Mouse (Mus musculus) c-Kit-negative CD71-positive TER-119-positive erythroid progenitor cells, embryonic 14.5 days (primary cell): ENCODE measurements around the gene Csdc2.
"Not testable (repeated sequence)": the region's sequence is repeated elsewhere in the genome, so short reads cannot be mapped to it uniquely, and the experiment has no call there.

ENCODE experiments used
- DNase-seq: peaks from one replicate; pipeline ENCODE4 v3.0.0-alpha.2; 2013; ENCODE audit warnings: low read depth, low spot score

The Csdc2 gene

DNA sequence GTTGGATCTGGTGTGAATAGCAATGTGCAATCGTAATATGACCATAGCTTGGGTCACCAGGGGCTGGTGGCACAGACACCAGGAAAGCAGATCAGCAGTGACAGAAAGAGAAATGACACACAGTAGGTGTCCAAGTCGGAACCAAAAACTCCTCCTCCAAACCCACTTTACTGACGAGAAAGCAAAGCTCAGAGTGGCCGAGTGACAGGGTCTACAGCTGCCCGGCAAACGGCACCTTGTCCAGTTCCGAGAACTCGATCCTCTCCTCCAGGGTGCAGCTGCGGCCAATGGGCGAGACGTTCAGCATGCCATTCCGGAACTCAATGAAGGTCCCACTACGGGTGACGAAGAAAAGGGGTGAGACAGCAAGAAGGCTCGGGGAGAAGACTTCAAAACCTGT is 18.9 kb downstream of the Csdc2 start:
- no peak for DNase-seq

- peak; percentile 41 for DNase-seq
These were observed 19.9 kb downstream of the Csdc2 start for GRCm38 (mm10) chr15:81956457-81956856.

DNA sequence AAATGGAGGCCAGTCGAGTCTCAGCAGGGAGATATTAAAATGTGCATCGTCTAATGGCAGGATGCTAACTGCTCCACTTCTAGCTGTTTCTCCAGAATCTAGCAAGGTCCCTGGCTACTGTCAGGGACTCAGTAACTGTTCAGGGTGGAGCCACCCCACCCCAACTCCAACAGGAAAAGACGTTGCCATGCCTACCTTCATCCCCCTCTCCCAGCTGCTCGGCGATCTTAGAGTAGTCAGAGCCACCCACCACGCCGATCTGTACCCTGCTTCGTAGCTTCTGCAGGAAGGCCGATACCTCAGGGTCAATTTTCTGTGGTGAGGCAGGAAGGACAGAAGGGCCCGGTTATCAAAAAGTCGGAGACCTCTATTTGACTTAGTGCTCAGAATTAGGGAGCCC is 21.0 kb downstream of the Csdc2 start:
- no peak for DNase-seq

DNA sequence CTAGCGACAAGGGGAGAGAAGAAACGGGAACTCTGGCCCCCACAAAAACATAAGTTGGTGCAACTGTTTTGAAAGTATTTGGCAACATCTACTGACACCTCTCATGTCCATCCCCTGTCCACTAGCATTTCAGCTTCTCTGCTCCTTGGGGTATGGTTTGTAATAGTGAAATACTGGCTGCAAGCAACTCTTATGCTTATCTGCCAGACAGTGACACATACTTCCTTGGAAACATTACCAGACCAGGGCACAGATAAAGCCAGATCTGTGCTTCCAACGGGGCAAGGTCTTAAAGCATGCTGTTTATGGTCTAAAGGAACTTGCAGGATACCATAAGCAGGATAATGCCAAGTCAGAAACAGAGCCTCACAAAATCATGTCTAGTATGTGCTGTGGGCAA is 22.3 kb downstream of the Csdc2 start:
- no peak for DNase-seq

DNA sequence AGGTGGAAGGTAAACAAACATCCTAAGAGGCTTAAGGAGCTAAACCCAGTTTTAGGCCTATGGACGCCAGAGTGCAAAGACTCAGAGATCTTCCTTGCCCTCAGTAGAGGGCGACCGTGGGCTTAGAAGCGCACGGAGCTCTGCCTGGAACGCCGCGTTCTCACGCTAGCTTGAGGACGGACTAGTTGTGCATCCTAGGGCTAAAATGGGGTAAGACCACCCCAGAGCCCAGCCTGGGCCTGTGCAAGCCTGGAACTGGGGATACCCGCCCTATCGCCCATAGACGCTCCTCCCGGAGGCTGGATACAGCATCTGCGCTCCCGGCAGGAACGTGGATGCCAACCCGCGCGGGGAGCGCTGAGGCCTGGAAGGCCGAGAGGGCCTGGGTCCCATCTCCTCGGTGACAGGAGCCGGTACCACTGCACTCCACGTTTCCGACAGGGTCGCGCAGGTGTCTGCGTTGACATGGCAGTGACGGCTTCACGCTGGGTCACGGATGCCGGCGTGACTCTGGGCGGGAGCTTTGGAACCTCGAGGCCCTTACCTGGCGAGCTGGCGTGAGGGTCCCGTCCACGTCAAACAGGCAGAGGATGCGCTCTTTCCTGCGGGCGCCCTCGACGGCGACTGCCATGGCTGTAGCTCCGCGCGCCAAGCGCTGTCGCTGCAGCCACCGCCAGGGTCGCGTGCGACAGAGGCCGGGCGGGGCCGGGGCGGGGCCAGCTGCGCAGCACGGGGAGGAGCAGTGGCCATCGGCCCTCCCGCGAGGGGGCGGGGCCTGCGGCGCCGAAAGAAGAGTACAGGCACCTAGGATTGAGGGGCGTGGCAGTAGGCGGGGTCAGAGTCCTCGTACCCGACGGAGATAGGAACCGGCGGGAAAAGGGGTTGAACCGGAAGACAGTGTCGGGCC is 23.9 kb downstream of the Csdc2 start, which contains the start of gene Pmm1:
Gene Pmm1, minus strand, starts transcription at position 760 of the 907 bp plus-strand sequence.
- DNase-seq: peak; percentile 99

DNA sequence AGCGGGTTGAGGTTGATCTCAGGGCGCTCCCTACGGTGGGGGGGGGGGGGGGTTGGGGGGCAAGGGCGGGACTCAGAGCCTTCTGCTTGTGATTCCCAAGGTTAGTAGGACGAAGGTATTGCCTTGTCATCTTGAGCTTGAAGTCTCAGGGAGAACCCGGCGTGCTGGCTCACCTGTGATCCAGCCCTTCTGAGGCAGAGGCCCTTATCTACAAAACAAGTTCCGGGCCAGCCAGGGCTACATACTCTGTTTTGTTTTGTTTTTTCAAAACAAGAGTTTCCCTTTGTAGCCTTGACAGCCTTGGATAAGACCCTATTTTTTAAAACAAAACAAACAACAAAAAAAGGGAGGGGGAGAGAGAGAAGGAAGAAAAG is 24.5 kb downstream of the Csdc2 start:
- no peak for DNase-seq

DNA sequence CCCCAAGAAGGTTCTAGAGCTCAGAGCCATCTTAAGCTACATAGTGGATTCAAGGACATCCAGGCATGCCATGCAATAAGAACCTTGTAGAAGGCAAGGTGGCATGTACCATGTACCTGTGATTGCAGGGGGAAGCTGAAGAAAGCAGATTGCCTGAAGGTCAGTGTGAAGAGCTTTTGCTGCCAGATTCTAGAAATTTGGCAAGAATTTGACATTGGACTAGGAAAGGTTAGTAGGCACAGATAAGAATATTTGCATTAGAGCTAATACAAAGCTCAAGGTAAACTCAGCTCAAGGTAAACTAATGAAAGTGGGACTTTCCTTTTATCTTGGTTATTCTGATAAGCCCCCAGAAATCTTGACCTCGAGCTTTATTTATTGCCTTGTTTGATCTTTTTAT is 27.7 kb downstream of the Csdc2 start:
- no peak for DNase-seq

DNA sequence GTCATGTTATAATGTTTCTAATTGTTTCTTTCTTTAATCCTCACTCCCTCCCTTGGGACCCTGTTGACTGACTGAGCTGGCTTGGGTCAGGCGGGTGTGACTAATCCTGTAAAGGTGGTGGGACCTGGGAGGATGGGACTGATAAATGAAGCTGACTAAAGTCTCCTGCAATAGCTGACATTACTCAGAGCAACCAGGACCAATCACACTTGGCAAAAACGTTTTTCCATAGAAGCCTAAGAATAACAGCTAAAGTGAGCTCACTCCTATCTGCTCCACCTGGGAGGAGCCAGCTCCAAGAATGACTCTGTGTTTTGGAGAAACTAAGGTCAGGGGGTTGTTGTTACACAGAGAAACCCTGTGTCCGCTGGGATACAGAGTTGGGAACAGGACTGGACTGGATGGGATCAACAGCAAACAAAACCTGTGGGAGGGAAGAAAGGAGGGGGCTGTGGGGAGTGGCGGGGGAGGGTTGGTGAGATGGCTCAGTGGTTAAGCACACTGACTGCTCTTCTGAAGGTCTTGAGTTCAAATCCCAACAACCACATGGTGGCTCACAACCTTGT is 28.5 kb downstream of the Csdc2 start:
- DNase-seq: no peak

GRCm38 (mm10) chr15:81966062-81966829 is 29.7 kb downstream of the Csdc2 start:
- DNase-seq: no peak

- no peak for DNase-seq
These were observed 31.3 kb downstream of the Csdc2 start for GRCm38 (mm10) chr15:81967821-81968220.

DNA sequence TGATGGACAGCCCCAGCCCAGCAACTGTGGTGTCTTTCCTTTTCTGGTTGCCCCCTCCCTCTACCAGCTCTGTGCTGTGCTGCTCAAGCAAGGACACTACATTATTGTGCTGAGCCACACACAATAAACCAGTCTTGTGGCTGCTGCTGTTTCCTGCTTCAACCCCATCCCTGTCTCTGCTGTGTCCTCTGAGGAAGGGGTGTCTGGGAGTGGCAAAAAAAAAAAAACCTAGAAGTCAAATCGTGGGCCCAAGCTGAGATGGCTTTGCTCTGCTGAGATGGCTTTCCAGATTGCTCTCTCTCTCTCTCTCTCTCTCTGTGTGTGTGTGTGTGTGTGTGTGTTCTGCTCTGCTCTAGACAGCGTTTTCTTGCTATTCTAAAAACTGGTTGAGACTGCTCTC is 31.9 kb downstream of the Csdc2 start:
- no peak for DNase-seq

DNA sequence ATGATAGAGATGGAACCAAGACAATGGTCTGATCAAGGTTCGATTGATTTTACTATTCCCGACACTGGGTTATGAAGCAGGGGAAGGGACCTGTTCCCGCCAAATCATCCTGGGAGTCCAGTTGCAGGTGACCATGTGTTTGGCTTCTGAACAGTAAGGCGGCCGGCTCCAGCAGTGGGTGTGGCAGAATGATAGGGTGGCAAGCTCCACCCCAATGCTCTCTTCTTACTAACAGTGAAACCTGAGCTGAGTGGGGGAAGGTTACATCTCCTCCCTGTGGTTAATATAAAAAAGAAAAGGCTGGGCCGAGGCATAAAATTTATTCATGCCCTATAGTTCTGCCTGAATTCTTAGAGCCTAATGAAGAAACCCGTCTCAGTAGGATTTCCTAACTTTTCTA is 32.6 kb downstream of the Csdc2 start:
- no peak for DNase-seq

GRCm38 (mm10) chr15:81969635-81970034 is 33.1 kb downstream of the Csdc2 start:
- not testable (repeated sequence) for DNase-seq

DNA sequence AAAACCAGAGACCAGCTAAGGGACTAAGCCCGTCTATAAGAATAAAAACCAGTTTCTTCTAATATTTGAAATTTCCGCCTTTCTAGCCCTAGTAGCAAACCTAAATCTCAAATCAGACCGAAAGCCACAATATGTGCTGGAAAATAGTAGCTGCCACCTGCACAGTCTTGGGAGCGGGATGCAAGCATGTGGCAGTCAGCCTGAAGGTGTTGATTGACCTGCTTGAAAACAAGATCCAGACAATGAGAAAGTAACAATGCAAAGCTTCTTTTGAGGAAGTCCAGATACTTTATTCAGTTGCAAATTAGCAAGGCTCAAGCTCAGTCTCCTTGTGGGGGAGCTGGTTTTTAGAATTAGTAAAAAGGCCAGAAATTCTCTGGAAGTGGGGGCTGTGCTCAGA is 33.9 kb downstream of the Csdc2 start:
- DNase-seq: not testable (repeated sequence)

DNA sequence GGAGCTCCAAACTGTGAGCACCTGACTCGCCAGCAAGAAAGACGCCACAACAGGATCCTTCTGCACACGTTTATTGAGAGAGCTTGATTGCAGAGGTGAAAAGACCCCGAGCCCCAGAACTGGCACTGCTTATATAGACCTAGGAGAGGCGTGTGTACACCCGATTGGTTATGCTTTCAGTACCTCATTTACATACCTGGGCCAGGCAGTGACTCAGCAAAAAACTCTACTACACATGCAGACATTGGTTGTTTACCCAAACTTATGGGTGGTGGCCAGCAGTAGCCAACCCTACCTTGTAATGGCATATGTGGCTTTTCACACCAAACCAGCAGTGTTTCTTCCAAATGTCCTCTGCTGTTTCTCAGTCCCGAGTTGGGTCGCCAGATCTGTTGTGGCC is 38.6 kb downstream of the Csdc2 start:
- not testable (repeated sequence) for DNase-seq

DNA sequence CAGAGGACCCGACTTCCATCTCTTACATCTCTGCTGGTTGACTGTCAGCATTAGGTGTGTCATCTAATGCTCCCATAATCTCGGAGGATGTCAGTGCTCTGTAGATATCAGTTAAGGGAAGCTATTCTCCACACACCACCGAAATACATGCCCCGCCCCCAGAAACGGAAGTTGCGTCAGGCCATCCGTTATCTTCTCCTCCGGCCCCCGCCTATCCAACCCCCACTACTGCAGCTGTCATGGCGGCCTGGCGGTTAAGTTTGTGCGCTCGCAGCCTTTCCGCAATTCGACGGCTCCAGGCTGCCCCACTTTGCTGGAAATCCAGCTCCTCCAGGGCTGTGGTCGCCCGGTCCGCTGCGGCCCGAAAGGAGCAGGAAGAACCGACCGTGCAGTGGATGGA is 43.8 kb downstream of the Csdc2 start, which contains the start of gene 1700029P11Rik:
Gene 1700029P11Rik, plus strand, starts transcription at position 220 of the 400 bp plus-strand sequence.
- DNase-seq: no peak

DNA sequence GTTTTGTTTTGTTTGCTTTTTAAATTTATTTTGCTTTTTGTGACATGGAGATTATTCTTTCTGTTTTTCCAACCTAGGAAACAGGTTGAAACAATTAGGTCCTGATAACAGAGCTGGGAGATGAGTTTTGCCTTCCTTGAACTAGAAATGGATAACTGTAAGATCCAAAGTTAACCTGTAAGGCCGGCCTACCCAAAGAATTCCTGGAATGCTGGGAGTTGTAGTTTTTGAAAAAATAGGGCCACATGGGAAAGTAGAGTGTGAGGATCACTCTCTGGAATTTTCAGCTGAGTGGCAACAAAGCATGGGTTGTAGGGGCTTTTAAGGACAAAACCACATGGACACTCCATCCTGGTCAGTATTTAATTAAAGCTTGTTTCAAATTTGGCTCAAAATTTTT is 45.6 kb downstream of the Csdc2 start:
- no peak for DNase-seq

DNA sequence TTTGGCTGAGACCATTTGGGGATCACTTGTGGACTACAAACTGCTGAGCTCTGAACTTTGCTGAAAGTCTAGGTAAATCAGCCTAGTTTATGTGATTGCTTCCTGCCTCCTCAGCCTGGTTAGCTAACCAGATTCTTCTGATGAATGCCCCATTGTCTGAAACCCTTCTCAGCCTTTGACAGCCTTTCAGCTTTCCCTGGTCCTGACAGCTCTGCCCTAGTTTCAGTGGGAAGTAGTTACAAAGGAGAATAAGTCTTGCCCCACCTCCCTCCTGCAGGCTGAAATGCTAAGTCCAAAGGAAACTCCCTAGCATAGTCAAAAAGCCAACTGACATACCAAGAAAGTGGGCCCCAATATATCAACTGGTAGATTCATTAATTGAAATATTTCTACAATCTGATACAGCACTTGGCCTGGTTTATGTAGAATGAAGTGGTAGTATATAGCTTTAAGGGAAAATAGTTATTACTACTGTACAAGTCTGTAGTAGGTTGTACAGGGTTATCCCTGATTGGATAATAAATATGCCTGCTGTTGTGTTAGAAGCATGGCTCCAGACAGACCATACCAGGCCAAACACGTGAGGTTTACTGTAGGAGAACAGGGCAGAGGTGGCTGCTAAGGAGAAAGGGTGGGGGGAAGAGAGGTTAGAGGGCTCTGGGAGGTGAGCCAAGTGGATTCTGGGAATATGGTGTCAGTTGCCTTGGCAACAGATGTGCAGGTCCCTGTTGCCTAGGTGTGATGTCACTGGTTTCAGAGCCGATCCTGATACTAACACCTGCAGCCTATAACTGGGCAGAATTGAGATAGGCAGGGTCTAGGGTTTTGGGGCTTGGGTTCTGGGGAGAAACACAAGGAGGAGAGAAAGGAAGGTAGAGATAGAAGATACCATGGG is 49.0 kb downstream of the Csdc2 start:
- DNase-seq: no peak

- DNase-seq: no peak
These were observed 51.1 kb downstream of the Csdc2 start, which contains the start of gene Xrcc6 for GRCm38 (mm10) chr15:81987646-81988045. Gene Xrcc6, plus strand, starts transcription at chr15:81987835.

- DNase-seq: peak; percentile 84
These were observed 53.0 kb downstream of the Csdc2 start for GRCm38 (mm10) chr15:81989371-81990062.

DNA sequence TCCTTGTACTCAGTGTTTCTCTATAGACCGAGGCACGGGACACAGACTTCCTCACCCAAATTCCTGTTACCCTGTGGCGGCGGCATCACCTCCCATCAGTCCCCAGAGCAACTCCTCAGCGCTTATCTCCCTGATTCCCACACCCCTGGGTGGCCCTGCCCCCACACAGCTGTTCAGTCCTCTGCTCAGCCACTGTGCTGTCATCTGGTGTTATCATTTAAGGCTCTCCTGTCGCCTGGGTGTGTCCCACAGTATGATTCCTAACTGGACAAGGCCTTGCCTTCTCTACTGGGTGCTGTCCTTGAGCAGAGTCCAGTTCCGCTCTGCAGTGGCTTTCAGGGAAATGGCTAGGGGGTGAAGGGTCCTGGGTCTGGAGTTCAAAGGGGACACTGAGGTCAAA is 54.0 kb downstream of the Csdc2 start:
- peak; percentile 68 for DNase-seq
